Mouse (Mus musculus) bone marrow macrophage, adult 2 months (primary cell): ENCODE measurements around the gene Car9. TPM values are rescaled to one million over a fixed set of nuclear protein-coding genes. Genes with fewer than 3 reads are reported as not detected.
"Not testable (repeated sequence)": the region's sequence is repeated elsewhere in the genome, so short reads cannot be mapped to it uniquely, and the experiment has no call there.

Experiments used
- H3K27ac ChIP-seq: 2 replicates; pipeline ENCODE4 v1.5.1; 2012; ENCODE audit warnings: low read depth, low read length; ENCODE audit not compliant: insufficient read depth
- H3K4me1 ChIP-seq: 2 replicates; pipeline ENCODE4 v1.6.1; 2012; ENCODE audit warnings: low read length; ENCODE audit not compliant: control insufficient read depth, insufficient read depth
- H3K4me3 ChIP-seq: 2 replicates; pipeline ENCODE4 v1.5.1; 2012; ENCODE audit warnings: mild to moderate bottlenecking, low read length, moderate library complexity; ENCODE audit not compliant: insufficient read depth
- CTCF ChIP-seq: IDR thresholded peaks from 2 replicates; pipeline ENCODE4 v1.5.1; 2012; ENCODE audit warnings: low read depth, mild to moderate bottlenecking, low read length, moderate library complexity
- POLR2A ChIP-seq: IDR thresholded peaks from 2 replicates; pipeline ENCODE4 v1.6.1; 2012; ENCODE audit warnings: mild to moderate bottlenecking, low read depth, low read length, borderline replicate concordance
- polyA plus RNA-seq: library from polyadenylated mRNA; stranded (reverse); fragments of >200 nt; gene quantifications from 2 replicates; pipeline ENCODE4 v1.2.4, GENCODE M21; 2012; ENCODE audit not compliant: missing spikeins, insufficient read depth, insufficient read length

The Car9 gene
- polyA plus RNA-seq, 1 experiment, result 6.0 TPM

- Histone ChIP-seq H3K27ac (no peak overlapping the region), H3K4me3 (no peak overlapping the region), H3K4me1 (no peaks in the 10 kb centered on the region)
- TF ChIP-seq POLR2A (no peak), CTCF (no peak)
These were observed 42.3 kb downstream of the Car9 start for GRCm38 (mm10) chr4:43549055-43549454.

GRCm38 (mm10) chr4:43551854-43552253, 45.1 kb downstream of the Car9 start:
- not testable (repeated sequence) for H3K4me3 ChIP-seq, H3K27ac ChIP-seq
- peaks cover 17% of the 10 kb centered on the region for H3K4me1 ChIP-seq

- Histone ChIP-seq H3K4me3 (no peak overlapping the region), H3K4me1 (peaks cover 23% of the 10 kb centered on the region), H3K27ac (no peak overlapping the region)
- TF ChIP-seq POLR2A (no peak), CTCF (no peak)
These were observed 45.7 kb downstream of the Car9 start for GRCm38 (mm10) chr4:43552437-43552836.

GRCm38 (mm10) chr4:43553891-43554290, 47.1 kb downstream of the Car9 start:
- Histone ChIP-seq H3K4me3 (no peak overlapping the region), H3K27ac (no peak overlapping the region), H3K4me1 (peaks cover 33% of the 10 kb centered on the region)
- TF ChIP-seq CTCF (no peak), POLR2A (no peak)

- TF ChIP-seq POLR2A (no peak), CTCF (no peak)
- peaks cover 33% of the 10 kb centered on the region for H3K4me1 ChIP-seq
- H3K4me3 ChIP-seq, result no peak overlapping the region
- H3K27ac ChIP-seq, result peak overlapping the region; percentile 36
These were observed 49.2 kb downstream of the Car9 start for GRCm38 (mm10) chr4:43555926-43556325.

GRCm38 (mm10) chr4:43558028-43558630, 51.4 kb downstream of the Car9 start:
- no peak for TF ChIP-seq POLR2A
- no peak for TF ChIP-seq CTCF
- Histone ChIP-seq H3K4me3 (peak overlapping the region; percentile 62), H3K27ac (peak overlapping the region; percentile 82), H3K4me1 (peaks cover 33% of the 10 kb centered on the region)

GRCm38 (mm10) chr4:43558631-43559356, 52.0 kb downstream of the Car9 start:
- Histone ChIP-seq H3K27ac (peak overlapping the region; percentile 82), H3K4me3 (peak overlapping the region; percentile 62), H3K4me1 (peaks cover 39% of the 10 kb centered on the region)
- no peak for TF ChIP-seq POLR2A

GRCm38 (mm10) chr4:43559519-43560242, 52.9 kb downstream of the Car9 start:
- Histone ChIP-seq H3K4me1 (peaks cover 39% of the 10 kb centered on the region), H3K4me3 (peak overlapping the region; percentile 62), H3K27ac (peak overlapping the region; percentile 82)
- no peak for TF ChIP-seq CTCF

GRCm38 (mm10) chr4:43560243-43560611, 53.5 kb downstream of the Car9 start:
- TF ChIP-seq CTCF, result no peak
- Histone ChIP-seq H3K4me3 (peak overlapping the region; percentile 62), H3K4me1 (peaks cover 38% of the 10 kb centered on the region), H3K27ac (peak overlapping the region; percentile 82)

GRCm38 (mm10) chr4:43560976-43561375, 54.2 kb downstream of the Car9 start:
- H3K4me1 ChIP-seq, result peaks cover 31% of the 10 kb centered on the region
- H3K27ac ChIP-seq, result peak overlapping the region; percentile 96
- peak overlapping the region; percentile 86 for H3K4me3 ChIP-seq
- no peak for TF ChIP-seq CTCF
- TF ChIP-seq POLR2A, result no peak
